Mouse (Mus musculus): ENCODE measurements around the gene Ccl6. TPM values are rescaled to one million over a fixed set of nuclear protein-coding genes. Genes with fewer than 3 reads are reported as not detected.

The Ccl6 gene
- total and polyA plus RNA-seq, 2 experiments from 2014 or later, result 3.5 to 5.0 TPM

- Histone ChIP-seq H3K4me3 (ENCODE audit: low read depth, low read length) (no peak overlapping the region), H3K4me2 (ENCODE audit: low read depth) (no peak overlapping the region), H3K27me3 (ENCODE audit: insufficient read depth, low read length) (no peaks in the 10 kb centered on the region), H3K9ac (no peak overlapping the region), H3K27ac (ENCODE audit: low read depth, low read length) (no peak overlapping the region), H3K36me3 (ENCODE audit: insufficient read depth) (no peaks in the 10 kb centered on the region), H3K9me3 (ENCODE audit: low read length) (no peaks in the 10 kb centered on the region), H3K4me1 (ENCODE audit: insufficient read depth) (no peaks in the 10 kb centered on the region)
- WGBS, result 87% methylated on average over 5 of the region's 5 CpGs
- no peak for TF ChIP-seq CTCF (IDR thresholded peaks at IDR 0.05; ENCODE audit: low read depth)
- no peak for ATAC-seq
- no peak for DNase-seq
Observed at GRCm38 (mm10) chr11:83550186-83550632, 42.7 kb downstream of the Ccl6 start.

- DNase-seq, result no peak
- 81% methylated on average over 3 of the region's 3 CpGs for WGBS
- Histone ChIP-seq H3K4me1 (ENCODE audit: insufficient read depth) (no peaks in the 10 kb centered on the region), H3K27ac (ENCODE audit: low read depth, low read length) (no peak overlapping the region), H3K9ac (no peak overlapping the region), H3K4me3 (ENCODE audit: low read depth, low read length) (no peak overlapping the region), H3K9me3 (ENCODE audit: low read length) (no peaks in the 10 kb centered on the region), H3K36me3 (ENCODE audit: insufficient read depth) (no peaks in the 10 kb centered on the region), H3K27me3 (ENCODE audit: insufficient read depth, low read length) (no peaks in the 10 kb centered on the region), H3K4me2 (ENCODE audit: low read depth) (no peak overlapping the region)
- ATAC-seq, result no peak
- no peak for TF ChIP-seq CTCF (IDR thresholded peaks at IDR 0.05; ENCODE audit: low read depth)
Observed at GRCm38 (mm10) chr11:83544214-83544613, 48.7 kb downstream of the Ccl6 start.

- H3K27me3 ChIP-seq (ENCODE audit: insufficient read depth, low read length), result no peaks in the 10 kb centered on the region
- ATAC-seq (no peak), DNase-seq (no peak)
- no peaks in the 10 kb centered on the region for H3K9me3 ChIP-seq (ENCODE audit: low read length)
- WGBS, result 87% methylated on average over 3 of the region's 3 CpGs
- no peak for TF ChIP-seq CTCF (IDR thresholded peaks at IDR 0.05; ENCODE audit: low read depth)
- H3K9ac ChIP-seq, result no peak overlapping the region
- H3K4me1 ChIP-seq (ENCODE audit: insufficient read depth), result no peaks in the 10 kb centered on the region
- no peaks in the 10 kb centered on the region for H3K36me3 ChIP-seq (ENCODE audit: insufficient read depth)
- no peak overlapping the region for H3K4me3 ChIP-seq (ENCODE audit: low read depth, low read length)
- no peak overlapping the region for H3K4me2 ChIP-seq (ENCODE audit: low read depth)
- no peak overlapping the region for H3K27ac ChIP-seq (ENCODE audit: low read depth, low read length)
Observed at GRCm38 (mm10) chr11:83541415-83541814, 51.5 kb downstream of the Ccl6 start.

GRCm38 (mm10) chr11:83540931-83541330, 52.0 kb downstream of the Ccl6 start:
- no peak overlapping the region for H3K4me2 ChIP-seq (ENCODE audit: low read depth)
- no peak overlapping the region for H3K27ac ChIP-seq (ENCODE audit: low read depth, low read length)
- no peaks in the 10 kb centered on the region for H3K27me3 ChIP-seq (ENCODE audit: insufficient read depth, low read length)
- H3K36me3 ChIP-seq (ENCODE audit: insufficient read depth), result no peaks in the 10 kb centered on the region
- no peak overlapping the region for H3K4me3 ChIP-seq (ENCODE audit: low read depth, low read length)
- no peaks in the 10 kb centered on the region for H3K9me3 ChIP-seq (ENCODE audit: low read length)
- TF ChIP-seq CTCF (IDR thresholded peaks at IDR 0.05; ENCODE audit: low read depth), result no peak
- H3K9ac ChIP-seq, result no peak overlapping the region
- 89% methylated on average over 2 of the region's 2 CpGs for WGBS
- no peaks in the 10 kb centered on the region for H3K4me1 ChIP-seq (ENCODE audit: insufficient read depth)
- DNase-seq, result no peak
- no peak for ATAC-seq

- ATAC-seq, result no peak
- Histone ChIP-seq H3K4me1 (ENCODE audit: insufficient read depth) (0 out of 2 replicates have a peak, but pooled peaks cover 2% of the 10 kb centered on the region), H3K9me3 (ENCODE audit: low read length) (no peaks in the 10 kb centered on the region), H3K27me3 (ENCODE audit: insufficient read depth, low read length) (no peaks in the 10 kb centered on the region), H3K27ac (ENCODE audit: low read depth, low read length) (no peak overlapping the region), H3K4me3 (ENCODE audit: low read depth, low read length) (no peak overlapping the region), H3K4me2 (ENCODE audit: low read depth) (no peak overlapping the region), H3K36me3 (ENCODE audit: insufficient read depth) (no peaks in the 10 kb centered on the region), H3K9ac (no peak overlapping the region)
- no peak for TF ChIP-seq CTCF (IDR thresholded peaks at IDR 0.05; ENCODE audit: low read depth)
- no peak for DNase-seq
- 86% methylated on average over 3 of the region's 3 CpGs for WGBS
Observed at GRCm38 (mm10) chr11:83538705-83539314, 54.1 kb downstream of the Ccl6 start.

Other genes with a start within 250 kb of the Ccl6 start
- gene Rasl10b, start 183.9 kb downstream of the Ccl6 start, total RNA-seq (2014; rRNA removed), result 99.0 and 107 TPM in 2 replicates
- gene Rasl10b, start 183.9 kb downstream of the Ccl6 start, polyA plus RNA-seq (2015; fragmentation: Nextera tagmentation; extraction: Ambion mirVana), result 38.4 and 38.6 TPM in 2 replicates
- 1.2 and 1.3 TPM in 2 replicates for gene Gas2l2, start 163.6 kb downstream of the Ccl6 start, total RNA-seq (2014; rRNA removed)
- 0.50 and 0.98 TPM in 2 replicates for gene Gas2l2, start 163.6 kb downstream of the Ccl6 start, polyA plus RNA-seq (2015; fragmentation: Nextera tagmentation; extraction: Ambion mirVana)
- gene 1700020L24Rik, start 155.4 kb downstream of the Ccl6 start, total RNA-seq (2014; rRNA removed), result 0.24 and 0.77 TPM in 2 replicates
- 0.40 and 0.63 TPM in 2 replicates for gene 1700020L24Rik, start 155.4 kb downstream of the Ccl6 start, polyA plus RNA-seq (2015; fragmentation: Nextera tagmentation; extraction: Ambion mirVana)
- gene Mmp28, start 130.0 kb downstream of the Ccl6 start, total RNA-seq (2014; rRNA removed), result 2.5 and 5.6 TPM in 2 replicates
- gene Mmp28, start 130.0 kb downstream of the Ccl6 start, polyA plus RNA-seq (2015; fragmentation: Nextera tagmentation; extraction: Ambion mirVana), result 0.97 and 1.1 TPM in 2 replicates
- 16.5 and 27.8 TPM in 2 replicates for gene Taf15, start 120.0 kb downstream of the Ccl6 start, total RNA-seq (2014; rRNA removed)
- 4.2 and 10.5 TPM in 2 replicates for gene Taf15, start 120.0 kb downstream of the Ccl6 start, polyA plus RNA-seq (2015; fragmentation: Nextera tagmentation; extraction: Ambion mirVana)
- not detected in 2 replicates for gene Heatr9, start 70.9 kb downstream of the Ccl6 start, total RNA-seq (2014; rRNA removed)
- not detected in 2 replicates for gene Heatr9, start 70.9 kb downstream of the Ccl6 start, polyA plus RNA-seq (2015; fragmentation: Nextera tagmentation; extraction: Ambion mirVana)
- gene Ccl5, start 62.6 kb downstream of the Ccl6 start, total RNA-seq (2014; rRNA removed), result not detected in 2 replicates
- gene Ccl5, start 62.6 kb downstream of the Ccl6 start, polyA plus RNA-seq (2015; fragmentation: Nextera tagmentation; extraction: Ambion mirVana), result 0.98 and 1.1 TPM in 2 replicates
- gene Ccl9, start 14.5 kb downstream of the Ccl6 start, total RNA-seq (2014; rRNA removed), result 1.2 and 1.8 TPM in 2 replicates
- gene Ccl9, start 14.5 kb downstream of the Ccl6 start, polyA plus RNA-seq (2015; fragmentation: Nextera tagmentation; extraction: Ambion mirVana), result 2.5 and 3.4 TPM in 2 replicates
- not detected in 2 replicates for gene Rpl9-ps1, start 52.5 kb upstream of the Ccl6 start, total RNA-seq (2014; rRNA removed)
- not detected in 2 replicates for gene Rpl9-ps1, start 52.5 kb upstream of the Ccl6 start, polyA plus RNA-seq (2015; fragmentation: Nextera tagmentation; extraction: Ambion mirVana)
- gene Ccl3, start 56.3 kb upstream of the Ccl6 start, total RNA-seq (2014; rRNA removed), result 0.62 and 1.6 TPM in 2 replicates
- 1.0 and 1.9 TPM in 2 replicates for gene Ccl3, start 56.3 kb upstream of the Ccl6 start, polyA plus RNA-seq (2015; fragmentation: Nextera tagmentation; extraction: Ambion mirVana)
- gene Ccl4, start 69.5 kb upstream of the Ccl6 start, total RNA-seq (2014; rRNA removed), result not detected in 2 replicates
- 0.58 and 1.1 TPM in 2 replicates for gene Ccl4, start 69.5 kb upstream of the Ccl6 start, polyA plus RNA-seq (2015; fragmentation: Nextera tagmentation; extraction: Ambion mirVana)
- not detected in 2 replicates for gene Wfdc17, start 110.9 kb upstream of the Ccl6 start, total RNA-seq (2014; rRNA removed)
- gene Wfdc17, start 110.9 kb upstream of the Ccl6 start, polyA plus RNA-seq (2015; fragmentation: Nextera tagmentation; extraction: Ambion mirVana), result 0.69 TPM in 1 of 2 replicates, not detected in the other
- not detected in 2 replicates for gene Wfdc18, start 115.9 kb upstream of the Ccl6 start, total RNA-seq (2014; rRNA removed)
- 1.2 and 2.4 TPM in 2 replicates for gene Wfdc18, start 115.9 kb upstream of the Ccl6 start, polyA plus RNA-seq (2015; fragmentation: Nextera tagmentation; extraction: Ambion mirVana)
- gene Wfdc21, start 153.9 kb upstream of the Ccl6 start, total RNA-seq (2014; rRNA removed), result not detected in 2 replicates
- 0.89 TPM in 1 of 2 replicates, not detected in the other for gene Wfdc21, start 153.9 kb upstream of the Ccl6 start, polyA plus RNA-seq (2015; fragmentation: Nextera tagmentation; extraction: Ambion mirVana)
- gene Heatr6, start 160.6 kb upstream of the Ccl6 start, total RNA-seq (2014; rRNA removed), result 27.6 and 29.5 TPM in 2 replicates
- 14.0 and 22.2 TPM in 2 replicates for gene Heatr6, start 160.6 kb upstream of the Ccl6 start, polyA plus RNA-seq (2015; fragmentation: Nextera tagmentation; extraction: Ambion mirVana)